ENCODE assay signal across 23 mouse cellular contexts in the genomic region with DNA sequence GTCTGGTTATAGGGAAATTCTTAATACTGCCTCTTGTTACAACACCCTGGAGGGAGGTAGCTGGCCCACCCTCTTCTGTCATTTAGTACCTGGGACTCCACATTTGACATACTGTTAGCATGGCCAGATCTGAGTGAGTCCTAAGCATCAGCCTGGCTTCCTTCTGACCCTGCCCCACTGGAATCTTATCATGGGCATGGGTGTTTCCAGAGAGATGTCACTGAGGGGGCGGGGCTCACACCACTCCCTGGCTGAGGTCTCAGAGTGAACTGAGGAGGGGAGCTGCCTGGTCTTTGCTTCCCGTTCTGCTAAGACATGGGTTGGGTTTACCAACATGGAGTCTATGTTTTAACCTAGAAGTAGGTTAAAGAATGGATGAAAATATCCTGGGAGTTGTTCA. TPM values are rescaled to one million over a fixed set of nuclear protein-coding genes. Genes with fewer than 3 reads are reported as not detected.
"Had no signal": no experiment of that assay in that cellular context is flagged by ENCODE, and none has a peak within 500 bp of the region (broad histone marks: within the 10 kb centered on the region; RNA-seq: fewer than 3 reads in every experiment).

No protein-coding gene starts in this region.

- H3K27me3 ChIP-seq: neural tube, embryonic 13.5 days; neural tube, embryonic 15.5 days; stomach, embryonic 15.5 days had no signal

- DNase-seq: retina, postnatal 1 day; right cerebral cortex, adult 18-20 months; right cerebral cortex, postnatal 14 days; right cerebral cortex, postnatal 25 days; right cerebral cortex, postnatal 4 days; spleen, adult 18-20 months; thymus, adult 18-20 months; thymus, adult 2 months; thymus, postnatal 14 days; thymus, postnatal 25 days; thymus, postnatal 36 days; thymus, postnatal 4 days had no signal

- H3K4me1 ChIP-seq: neural tube, embryonic 13.5 days; neural tube, embryonic 15.5 days had no signal

- H3K9me3 ChIP-seq: neural tube, embryonic 13.5 days; neural tube, embryonic 15.5 days; stomach, embryonic 15.5 days had no signal

- H3K4me3 ChIP-seq: neural tube, embryonic 13.5 days; neural tube, embryonic 15.5 days; stomach, embryonic 15.5 days had no signal

- H3K9ac ChIP-seq: neural tube, embryonic 13.5 days; neural tube, embryonic 15.5 days; stomach, embryonic 15.5 days had no signal

- H3K4me2 ChIP-seq: neural tube, embryonic 13.5 days; neural tube, embryonic 15.5 days; stomach, embryonic 15.5 days had no signal

- H3K27ac ChIP-seq: neural tube, embryonic 13.5 days; neural tube, embryonic 15.5 days; stomach, embryonic 15.5 days; stomach, postnatal 0 days had no signal

- H3K36me3 ChIP-seq: neural tube, embryonic 13.5 days; neural tube, embryonic 15.5 days; stomach, embryonic 15.5 days had no signal

RNA-seq across cellular contexts. Expression of a gene that starts 36.4 kb away (rescaled TPM):
- total RNA-seq: neutrophil, adult 5-6 weeks had no signal
- polyA plus RNA-seq: neural tube, embryonic 13.5 days; neural tube, embryonic 14.5 days; neural tube, embryonic 15.5 days; small intestine, adult 2 months; spleen, adult 2 months; stomach, embryonic 14.5 days; stomach, embryonic 15.5 days; stomach, embryonic 16.5 days; stomach, postnatal 0 days; urinary bladder, adult 2 months had no signal

RNA-seq across cellular contexts. Expression of a gene that starts 37.9 kb away (rescaled TPM):
- polyA plus RNA-seq: small intestine, adult 2 months had no signal
